Mouse (Mus musculus): ENCODE measurements around the gene Ntrk2.

Gene Ntrk2

DNA sequence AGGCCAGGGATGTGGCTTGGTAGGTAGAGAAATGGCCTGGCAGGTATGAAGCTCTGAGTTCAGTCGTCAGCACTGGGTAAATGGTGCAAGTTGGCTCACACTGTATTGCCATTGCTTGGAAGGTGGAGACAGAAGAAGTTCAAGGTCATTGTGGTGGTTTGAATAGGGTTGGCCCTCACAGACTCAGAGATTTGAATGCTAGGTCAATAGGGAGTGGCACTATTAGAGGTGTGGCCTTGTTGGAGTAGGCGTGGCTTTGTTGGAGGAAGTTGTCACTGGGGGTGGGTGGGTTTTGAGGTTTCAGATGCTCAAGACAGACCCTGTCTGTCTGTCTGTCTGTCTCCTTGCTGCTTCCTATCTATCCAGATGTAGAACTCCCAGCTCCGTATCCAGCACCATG lies 159.5 kb downstream of the Ntrk2 start:
- in situ Hi-C loops (cut with MboI, MseI): no loop called here

GRCm38 (mm10) chr13:58966466-58966865 lies 160.1 kb downstream of the Ntrk2 start:
- in situ Hi-C loops (cut with MboI, MseI): no loop called here

DNA sequence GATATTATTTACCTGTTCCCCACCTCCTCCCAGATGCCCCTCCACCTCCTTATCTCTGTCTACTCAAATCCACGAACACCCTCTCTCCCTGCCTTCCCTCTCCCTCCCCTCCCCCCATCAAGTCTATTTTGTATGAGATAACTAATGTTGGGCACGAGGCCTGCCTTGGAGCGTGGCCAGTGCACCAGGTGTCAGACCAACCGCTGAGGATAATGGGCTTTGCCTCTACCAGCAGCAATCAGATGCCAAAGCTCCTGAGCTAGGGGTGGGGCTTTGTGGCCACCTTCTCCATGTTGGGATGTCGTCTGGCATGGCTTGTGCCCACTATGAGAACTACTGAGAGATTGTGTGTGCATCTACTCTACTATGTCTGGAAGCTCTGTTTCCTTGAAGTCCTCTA lies 161.8 kb downstream of the Ntrk2 start:
- in situ Hi-C loops (cut with MboI, MseI): no loop called here

DNA sequence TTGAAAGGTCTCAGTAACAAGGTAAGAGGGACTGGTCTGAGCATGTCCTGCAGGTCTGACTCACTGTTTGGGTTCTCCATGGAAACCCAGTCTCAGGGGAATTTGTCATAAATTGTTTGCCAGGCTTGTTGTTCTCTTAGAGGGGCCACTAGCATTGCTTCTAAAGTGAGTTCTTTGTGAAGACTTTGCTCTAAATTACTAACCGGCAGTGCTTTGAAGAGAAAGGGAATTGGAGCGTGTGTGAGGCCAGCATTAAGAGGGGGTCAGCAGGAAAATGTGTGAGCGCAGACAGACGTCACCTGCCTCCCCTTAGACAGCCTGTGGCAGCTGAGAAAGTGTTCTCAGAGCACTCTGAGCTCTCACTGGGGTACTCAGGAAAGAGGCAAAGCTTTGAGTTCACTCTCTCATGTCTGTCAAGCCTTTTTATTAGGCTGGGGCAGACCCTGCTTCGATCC lies 165.1 kb downstream of the Ntrk2 start:
- in situ Hi-C loops (cut with MboI, MseI): no loop called here

DNA sequence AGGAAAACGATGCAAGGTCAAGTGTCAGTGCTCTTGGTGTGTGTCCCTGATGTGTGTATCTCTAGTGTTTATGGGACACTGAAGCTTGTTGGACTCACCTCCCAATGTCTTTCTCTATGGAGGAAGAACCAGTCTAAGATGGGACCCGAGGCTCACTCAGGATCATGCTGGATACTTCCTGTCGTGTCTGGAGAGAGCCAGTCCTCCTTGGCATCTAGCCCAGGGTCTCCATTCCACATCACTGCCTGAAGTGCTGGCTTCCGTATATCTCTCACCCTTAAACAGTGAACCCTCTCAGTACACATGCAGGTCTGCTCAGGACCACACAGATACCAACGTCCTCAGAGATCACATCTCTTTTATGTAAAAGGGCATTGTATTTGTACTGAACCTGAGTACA lies 166.1 kb downstream of the Ntrk2 start:
- in situ Hi-C loops (cut with MboI, MseI): no loop called here

- in situ Hi-C loops (cut with MboI, MseI): no loop called here
These were observed 190.1 kb downstream of the Ntrk2 start for GRCm38 (mm10) chr13:58996447-58996846.

DNA sequence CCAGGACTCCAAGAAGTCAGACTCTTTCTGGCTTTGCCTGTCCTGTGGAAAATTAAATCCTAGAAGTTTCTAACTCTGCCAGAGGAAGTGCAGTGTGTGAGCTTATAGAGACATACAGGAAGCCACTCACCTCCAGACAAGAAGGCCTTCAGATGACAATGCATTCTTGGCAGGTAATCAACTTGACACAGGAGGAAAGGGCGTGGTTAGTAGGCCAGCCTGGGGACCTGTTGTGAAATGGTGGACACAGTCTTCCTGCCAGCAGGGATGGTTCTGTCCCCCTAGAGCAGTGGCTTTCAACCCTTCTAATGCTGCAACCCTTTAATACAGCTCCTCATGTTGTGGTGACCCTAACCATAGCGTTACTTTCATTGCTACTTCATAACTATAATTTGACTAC lies 191.4 kb downstream of the Ntrk2 start:
- in situ Hi-C loops (cut with MboI, MseI): no loop called here

DNA sequence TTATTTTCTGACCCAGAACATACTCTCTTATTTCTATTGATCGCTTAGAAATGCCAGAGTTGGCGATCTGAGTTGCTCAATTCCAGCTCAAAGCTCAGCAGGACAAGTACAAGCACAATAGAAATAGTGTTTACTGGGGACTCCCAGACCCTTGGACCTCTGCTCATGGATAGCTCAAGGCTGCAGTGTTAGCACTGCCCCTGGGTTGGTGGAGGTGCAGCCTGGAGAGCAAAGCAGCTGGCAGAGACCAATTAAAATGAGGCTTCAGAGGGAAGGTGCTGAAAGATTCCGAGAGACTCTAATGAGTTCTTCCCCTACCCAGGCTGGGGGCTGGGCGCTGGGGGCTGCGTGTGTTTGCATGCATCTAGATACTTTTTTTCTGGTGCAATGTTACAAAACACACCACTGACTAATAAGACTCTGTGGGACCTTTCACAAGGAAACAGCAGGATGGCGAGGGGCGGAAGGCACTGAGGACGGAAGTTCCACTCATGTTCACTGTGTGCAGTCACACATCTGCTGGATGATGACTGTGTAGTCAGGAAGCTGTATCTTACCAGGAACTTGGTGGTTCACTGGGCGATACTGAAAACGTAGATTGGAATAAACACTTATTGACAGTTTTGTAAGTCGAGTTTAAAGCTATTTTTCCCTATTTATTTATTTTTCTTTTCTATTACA lies 193.1 kb downstream of the Ntrk2 start:
- in situ Hi-C loops (cut with MboI, MseI): no loop called here

DNA sequence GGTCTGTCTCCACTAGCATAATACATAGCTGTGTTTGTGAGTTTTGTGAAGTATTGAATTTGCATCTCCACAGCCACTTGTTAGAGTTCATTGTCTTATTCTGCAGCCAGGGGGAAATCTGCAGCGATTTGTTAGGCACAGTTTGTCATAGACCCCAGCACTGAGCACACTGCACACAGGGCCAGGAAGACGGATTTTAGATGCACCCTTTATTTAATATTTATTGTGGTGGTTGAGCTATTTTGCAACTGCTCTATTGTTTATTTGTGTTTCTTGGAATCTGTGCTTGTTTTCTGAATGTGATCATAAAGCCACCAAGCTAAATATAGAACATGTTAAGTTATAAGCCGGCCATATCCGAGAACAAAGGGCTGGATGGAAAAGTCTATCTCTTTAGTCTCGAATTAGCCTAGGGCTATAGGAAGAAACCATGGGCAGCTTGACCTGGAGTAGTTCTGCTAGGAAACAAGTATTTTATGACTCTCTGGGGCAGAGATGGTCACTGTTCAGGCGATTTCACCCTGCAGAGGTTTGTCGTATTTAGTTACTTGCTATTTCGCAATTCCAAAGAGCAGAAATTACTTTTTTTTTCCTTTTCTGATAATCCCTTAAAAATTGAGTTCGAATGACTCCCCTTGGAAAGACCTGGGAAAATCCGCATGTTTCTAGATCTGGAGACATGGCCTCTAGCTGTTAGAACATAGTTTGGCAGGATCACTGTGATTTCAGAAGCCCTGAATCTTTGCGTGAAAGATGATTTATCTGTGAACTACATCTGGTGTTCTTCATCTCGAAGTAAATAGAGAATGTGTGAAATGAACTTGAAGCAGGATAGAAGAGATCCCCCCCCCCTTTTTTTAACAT lies 196.8 kb downstream of the Ntrk2 start:
- in situ Hi-C loops (cut with MboI, MseI): no loop called here

DNA sequence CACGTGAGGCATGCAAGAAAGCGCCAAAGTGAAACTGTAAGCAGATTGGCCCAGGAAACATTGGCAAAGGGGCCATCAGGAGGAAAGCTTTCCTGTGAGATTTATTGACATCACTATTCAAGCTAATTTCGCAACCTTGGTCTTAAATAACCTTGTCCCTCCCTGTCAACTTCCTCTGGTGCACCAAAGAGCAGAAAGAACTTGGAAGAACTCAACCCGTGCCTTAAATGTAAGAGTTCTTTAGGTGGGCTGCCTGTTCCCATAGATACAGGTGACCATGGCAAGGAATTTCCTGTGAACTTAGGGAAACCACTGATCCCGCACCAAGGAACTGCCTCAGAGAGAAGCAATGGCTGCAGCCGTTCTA lies 197.4 kb downstream of the Ntrk2 start:
- in situ Hi-C loops (cut with MboI, MseI): no loop called here

- in situ Hi-C loops (cut with MboI, MseI): no loop called here
These were observed 198.2 kb downstream of the Ntrk2 start for GRCm38 (mm10) chr13:59004579-59004978.

DNA sequence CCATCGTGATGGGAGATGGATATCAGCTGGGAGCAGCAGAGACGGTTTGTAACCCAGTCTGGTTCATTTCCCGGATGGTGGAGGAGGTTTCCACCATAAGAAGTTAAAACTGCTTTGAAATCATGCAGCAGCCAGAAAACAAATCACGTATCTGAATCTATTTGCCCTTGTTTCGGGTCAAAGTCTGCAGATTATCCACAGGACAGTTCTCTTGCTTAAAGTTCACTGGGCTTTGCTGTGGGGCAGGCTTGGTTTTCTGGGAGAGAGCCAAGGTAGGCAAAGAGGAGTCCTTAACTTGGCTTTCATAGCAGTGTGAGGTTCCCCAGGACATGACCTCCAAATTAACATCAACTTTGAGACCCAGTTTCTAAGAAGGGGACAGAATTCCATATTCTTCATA lies 203.5 kb downstream of the Ntrk2 start:
- in situ Hi-C loops (cut with MboI, MseI): no loop called here

- in situ Hi-C loops (cut with MboI, MseI): no loop called here
These were observed 204.6 kb downstream of the Ntrk2 start for GRCm38 (mm10) chr13:59010893-59011529.

DNA sequence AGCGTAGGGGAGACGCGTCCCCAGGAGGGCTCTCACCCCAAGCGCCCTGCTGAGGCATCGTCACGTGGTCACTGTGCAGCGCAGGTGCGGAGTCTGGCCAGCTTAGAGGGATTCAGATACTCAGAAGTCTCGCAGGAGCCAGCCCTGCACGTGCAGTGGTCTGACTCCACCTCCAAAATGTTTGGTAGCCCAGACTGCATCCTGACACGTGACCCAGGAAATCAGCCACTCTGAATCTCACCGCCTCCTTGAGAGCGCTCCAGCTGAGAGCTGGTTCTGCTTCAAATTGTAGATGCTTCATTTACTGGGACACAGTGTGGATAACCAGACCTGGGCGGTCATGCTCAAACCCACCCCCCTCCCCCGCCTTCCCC lies 205.1 kb downstream of the Ntrk2 start:
- in situ Hi-C loops (cut with MboI, MseI): no loop called here

- in situ Hi-C loops (cut with MboI, MseI): no loop called here
These were observed 209.0 kb downstream of the Ntrk2 start for GRCm38 (mm10) chr13:59015360-59015759.

DNA sequence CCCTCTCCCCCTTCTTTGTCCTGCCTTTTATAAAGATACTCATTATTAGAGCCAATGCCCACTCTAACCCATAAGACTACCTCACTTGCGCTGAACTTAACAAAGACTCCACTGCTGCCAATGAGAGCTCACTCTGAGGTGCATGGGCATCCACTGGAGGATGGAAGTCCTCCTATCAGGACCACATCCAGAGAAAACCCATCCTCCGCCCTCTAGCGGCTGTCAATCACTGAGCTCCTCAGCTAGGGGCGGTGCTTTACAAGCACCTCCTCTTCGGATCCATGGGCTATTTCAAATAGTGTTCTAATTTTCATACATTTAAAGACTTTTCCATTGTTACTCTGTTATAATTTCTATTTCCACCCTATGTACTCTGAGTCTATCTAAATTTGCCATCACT lies 210.8 kb downstream of the Ntrk2 start:
- in situ Hi-C loops (cut with MboI, MseI): no loop called here

DNA sequence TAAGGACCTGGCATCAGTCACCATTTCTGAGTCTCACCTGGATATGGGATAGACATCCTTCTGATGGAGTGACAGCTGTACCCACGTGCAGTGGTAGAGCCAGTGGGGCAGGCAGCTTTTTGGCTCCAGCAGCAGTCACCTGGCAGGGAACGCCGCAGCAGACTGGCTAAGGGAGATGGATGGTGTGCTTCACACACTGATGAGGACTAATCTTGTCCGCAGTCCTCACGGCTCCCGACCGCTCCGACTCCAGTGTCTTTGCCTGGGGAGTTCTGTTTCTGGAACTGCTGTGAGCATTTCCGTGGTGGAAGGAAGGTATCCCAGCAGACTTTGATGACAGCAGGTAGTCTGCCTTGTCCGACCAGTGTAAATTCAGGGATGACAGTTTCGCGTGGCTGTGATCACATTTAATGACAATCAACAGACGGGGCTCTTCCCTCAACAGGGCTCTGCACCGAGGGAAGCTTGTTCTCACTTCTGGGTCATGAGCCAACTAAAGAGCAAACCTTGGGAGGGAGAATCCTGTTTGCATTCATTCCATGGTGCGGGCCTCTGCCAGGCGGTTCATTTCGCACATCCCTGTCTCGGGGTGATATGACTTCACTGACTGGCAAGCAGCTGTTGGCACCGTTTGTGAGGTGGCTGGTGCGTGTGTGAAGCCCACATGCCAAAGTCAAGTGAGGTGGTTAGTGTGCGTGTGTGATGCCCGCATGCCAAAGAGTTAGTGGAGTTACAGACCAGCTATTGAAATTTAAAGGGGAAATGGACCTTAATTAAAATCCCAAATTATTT lies 216.1 kb downstream of the Ntrk2 start:
- in situ Hi-C loops (cut with MboI, MseI): no loop called here

- in situ Hi-C loops (cut with MboI, MseI): no loop called here
These were observed 219.3 kb downstream of the Ntrk2 start for GRCm38 (mm10) chr13:59025653-59026052.

GRCm38 (mm10) chr13:59027436-59027835 lies 221.1 kb downstream of the Ntrk2 start:
- in situ Hi-C loops (cut with MboI, MseI): no loop called here

- in situ Hi-C loops (cut with MboI, MseI): no loop called here
These were observed 222.2 kb downstream of the Ntrk2 start for GRCm38 (mm10) chr13:59028546-59028945.

DNA sequence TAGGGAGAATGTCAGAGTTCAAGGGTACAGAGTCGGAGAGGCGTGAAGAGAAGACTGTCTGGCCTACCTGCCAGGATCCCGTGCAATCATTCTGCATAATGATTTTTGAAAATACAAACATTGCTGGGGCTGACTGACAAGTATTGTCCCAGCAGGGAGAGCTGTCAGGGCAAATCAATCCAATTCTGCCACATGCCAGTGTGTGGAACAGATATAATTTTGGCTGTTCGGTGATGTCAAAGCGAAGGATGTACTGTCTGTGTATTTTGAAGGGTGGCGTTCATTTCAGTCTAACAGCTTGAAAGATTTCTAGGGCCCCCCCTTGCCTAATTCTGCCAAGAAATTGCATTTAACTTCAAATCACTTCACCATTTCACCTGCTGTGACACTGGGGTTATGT lies 224.2 kb downstream of the Ntrk2 start:
- in situ Hi-C loops (cut with MboI, MseI): no loop called here

All from regulatory T cell (primary cell).